Mouse (Mus musculus) megakaryocyte, embryonic 14.5 days (primary cell): ENCODE measurements around the gene Rps6kb1.

Experiments
- FLI1 ChIP-seq: IDR thresholded peaks from 2 replicates; pipeline ENCODE4 v1.6.1; 2012; ENCODE audit warnings: low read length, inconsistent platforms, mixed read lengths
- GATA1 ChIP-seq: IDR thresholded peaks from 3 replicates; pipeline ENCODE4 v1.6.1; 2012; ENCODE audit warnings: mixed read lengths, low read length, inconsistent platforms, borderline replicate concordance

GRCm38 (mm10) chr11:86462579-86462978, 82.0 kb downstream of the Rps6kb1 start:
- TF ChIP-seq GATA1 (no peak), FLI1 (no peak)
